Mouse (Mus musculus): ENCODE measurements around the gene Capn15. TPM values are rescaled to one million over a fixed set of nuclear protein-coding genes. Genes with fewer than 3 reads are reported as not detected.
A peak's percentile ranks its signal among the peaks of the same experiment; 100 is the strongest.

Gene Capn15
- total RNA-seq, 1 experiment = 18.0 TPM

GRCm38 (mm10) chr17:25944366-25945163 is 41.0 kb downstream of the Capn15 start, which contains the start of the genes Pigq and Nhlrc4:
Gene Pigq (minus strand): TSS chr17:25944936.
Gene Nhlrc4 (minus strand): TSS chr17:25944961.
- no peak within 1 kb of the TSS; the same call in 1 of the 2 replicates for H3K27ac ChIP-seq (ENCODE audit: insufficient read depth, low read depth, low read length, poor library complexity, severe bottlenecking)
- H3K4me1 ChIP-seq (ENCODE audit: control insufficient read depth in 2 of 2, insufficient read depth in 2 of 2, low read length in 2 of 2, poor library complexity in 1 of 2) = peaks cover 3 to 23% of the 10 kb centered on the region in 2 experiments; a peak in 2 of 4 replicates
- TF ChIP-seq ZNF384 (IDR thresholded peaks at IDR 0.05; ENCODE audit: low read depth, low read length) (no peak), MAFK (IDR thresholded peaks at IDR 0.05; ENCODE audit: insufficient read depth, low read depth, low read length) (no peak), ZC3H11A (IDR thresholded peaks at IDR 0.05; ENCODE audit: borderline replicate concordance, low read depth, low read length) (no peak), CHD2 (IDR thresholded peaks at IDR 0.05; ENCODE audit: low read depth, low read length) (no peak), HCFC1 (IDR thresholded peaks at IDR 0.05; ENCODE audit: borderline replicate concordance, insufficient read depth, low read length) (no peak)
- in situ Hi-C loops (cut with MboI; ENCODE audit: low sequenced_read_pairs in 2 of 2, unreplicated experiment in 2 of 2) = no loop called here
- H3K9ac ChIP-seq (ENCODE audit: insufficient read depth, low read depth, low read length, poor library complexity, severe bottlenecking) = no peak within 1 kb of the TSS
- H3K9me3 ChIP-seq (ENCODE audit: control insufficient read depth, insufficient read depth, low read depth, low read length) = no peaks in the 10 kb centered on the region
- H3K4me3 ChIP-seq (ENCODE audit: insufficient read depth in 1 of 2, low read depth in 1 of 2, low read length in 2 of 2, poor library complexity in 1 of 2, severe bottlenecking in 1 of 2) = no peak within 1 kb of the TSS
- H3K36me3 ChIP-seq (ENCODE audit: control insufficient read depth, insufficient read depth, low read length, poor library complexity, severe bottlenecking) = no peaks in the 10 kb centered on the region
- no peak for DNase-seq (ENCODE audit: low read depth, low spot score)

DNA sequence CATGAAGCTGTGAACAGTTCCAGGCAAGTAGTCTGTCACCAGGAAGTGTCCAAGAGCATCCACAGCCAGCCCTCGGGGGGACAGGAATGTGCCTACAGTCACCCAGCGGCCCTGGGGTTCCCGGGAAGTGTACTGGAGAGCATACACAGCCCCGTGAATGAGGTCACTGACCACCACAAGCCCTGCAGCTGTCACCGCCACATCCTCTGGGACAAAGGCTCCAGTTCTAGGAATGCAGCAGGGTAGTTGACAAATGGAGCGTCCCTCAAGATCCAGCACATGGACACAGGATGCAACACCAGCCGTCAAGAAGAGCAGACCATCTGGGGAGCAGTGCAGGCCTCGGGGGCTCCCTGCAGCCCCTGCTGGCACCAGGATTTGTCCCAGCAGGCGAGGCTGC is 41.8 kb downstream of the Capn15 start:
- no peak overlapping the region for H3K9ac ChIP-seq (ENCODE audit: insufficient read depth, low read depth, low read length, poor library complexity, severe bottlenecking)
- H3K4me1 ChIP-seq (ENCODE audit: control insufficient read depth in 2 of 2, insufficient read depth in 2 of 2, low read length in 2 of 2, poor library complexity in 1 of 2) = peaks cover 3 to 23% of the 10 kb centered on the region in 2 experiments; a peak in 2 of 4 replicates
- H3K36me3 ChIP-seq (ENCODE audit: control insufficient read depth, insufficient read depth, low read length, poor library complexity, severe bottlenecking) = no peaks in the 10 kb centered on the region
- DNase-seq (ENCODE audit: low read depth, low spot score) = no peak
- H3K27ac ChIP-seq (ENCODE audit: insufficient read depth, low read depth, low read length, poor library complexity, severe bottlenecking) = no peak overlapping the region; the same call in 1 of the 2 replicates
- no peak overlapping the region for H3K4me3 ChIP-seq (ENCODE audit: insufficient read depth in 1 of 2, low read depth in 1 of 2, low read length in 2 of 2, poor library complexity in 1 of 2, severe bottlenecking in 1 of 2)
- H3K9me3 ChIP-seq (ENCODE audit: control insufficient read depth, insufficient read depth, low read depth, low read length) = no peaks in the 10 kb centered on the region
- in situ Hi-C loops (cut with MboI; ENCODE audit: low sequenced_read_pairs in 2 of 2, unreplicated experiment in 2 of 2) = no loop called here
- TF ChIP-seq ZNF384 (IDR thresholded peaks at IDR 0.05; ENCODE audit: low read depth, low read length) = no peak
- no peak for TF ChIP-seq CHD2 (IDR thresholded peaks at IDR 0.05; ENCODE audit: low read depth, low read length)
- no peak for TF ChIP-seq MAFK (IDR thresholded peaks at IDR 0.05; ENCODE audit: insufficient read depth, low read depth, low read length)
- TF ChIP-seq ZC3H11A (IDR thresholded peaks at IDR 0.05; ENCODE audit: borderline replicate concordance, low read depth, low read length) = no peak
- TF ChIP-seq HCFC1 (IDR thresholded peaks at IDR 0.05; ENCODE audit: borderline replicate concordance, insufficient read depth, low read length) = no peak

- no peak overlapping the region for H3K27ac ChIP-seq (ENCODE audit: insufficient read depth, low read depth, low read length, poor library complexity, severe bottlenecking)
- in situ Hi-C loops (cut with MboI; ENCODE audit: low sequenced_read_pairs in 2 of 2, unreplicated experiment in 2 of 2) = no loop called here
- TF ChIP-seq ZNF384 (IDR thresholded peaks at IDR 0.05; ENCODE audit: low read depth, low read length) (no peak), CHD2 (IDR thresholded peaks at IDR 0.05; ENCODE audit: low read depth, low read length) (no peak)
- no peak overlapping the region for H3K9ac ChIP-seq (ENCODE audit: insufficient read depth, low read depth, low read length, poor library complexity, severe bottlenecking)
- H3K9me3 ChIP-seq (ENCODE audit: control insufficient read depth, insufficient read depth, low read depth, low read length) = no peaks in the 10 kb centered on the region
- H3K36me3 ChIP-seq (ENCODE audit: control insufficient read depth, insufficient read depth, low read length, poor library complexity, severe bottlenecking) = no peaks in the 10 kb centered on the region
- H3K4me3 ChIP-seq (ENCODE audit: insufficient read depth in 1 of 2, low read depth in 1 of 2, low read length in 2 of 2, poor library complexity in 1 of 2, severe bottlenecking in 1 of 2) = no peak overlapping the region
- H3K4me1 ChIP-seq (ENCODE audit: control insufficient read depth in 2 of 2, insufficient read depth in 2 of 2, low read length in 2 of 2, poor library complexity in 1 of 2) = peaks cover 3 to 23% of the 10 kb centered on the region in 2 experiments; a peak in 2 of 4 replicates
- no peak for DNase-seq (ENCODE audit: low read depth, low spot score)
These were observed 42.4 kb downstream of the Capn15 start for GRCm38 (mm10) chr17:25943221-25943620.

DNA sequence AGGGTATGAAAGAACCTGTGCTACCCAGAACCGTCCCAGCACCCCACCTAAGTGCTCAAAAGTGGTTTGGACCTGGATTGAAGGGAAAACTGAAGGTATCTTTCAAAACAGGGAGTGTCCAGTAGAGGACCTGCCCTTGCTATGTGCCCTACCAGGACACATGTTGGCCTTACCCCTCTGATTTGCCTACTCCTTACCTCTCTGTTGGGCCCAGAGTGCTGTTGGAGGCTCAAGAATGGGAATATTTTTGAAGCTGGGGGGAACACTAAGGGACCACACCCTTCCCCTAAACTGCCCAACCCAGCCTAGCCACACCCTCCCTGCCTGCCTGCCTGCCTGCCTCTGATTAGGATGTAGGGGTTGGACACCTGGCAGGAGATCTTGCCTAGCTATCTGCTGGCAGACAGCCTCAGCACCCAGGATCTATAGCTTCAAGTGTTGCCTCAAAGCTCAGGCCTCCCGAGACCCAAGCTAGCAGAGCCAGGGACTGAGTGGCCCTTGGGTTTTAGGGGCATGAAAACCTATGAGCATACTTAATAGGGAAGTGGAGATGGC is 42.9 kb downstream of the Capn15 start:
- H3K9me3 ChIP-seq (ENCODE audit: control insufficient read depth, insufficient read depth, low read depth, low read length) = no peaks in the 10 kb centered on the region
- H3K27ac ChIP-seq (ENCODE audit: insufficient read depth, low read depth, low read length, poor library complexity, severe bottlenecking) = no peak overlapping the region
- peaks cover 3 to 23% of the 10 kb centered on the region in 2 experiments; a peak in 2 of 4 replicates for H3K4me1 ChIP-seq (ENCODE audit: control insufficient read depth in 2 of 2, insufficient read depth in 2 of 2, low read length in 2 of 2, poor library complexity in 1 of 2)
- 0 out of 2 replicates have a peak overlapping the region, but pooled peaks have one; percentile 9 for H3K9ac ChIP-seq (ENCODE audit: insufficient read depth, low read depth, low read length, poor library complexity, severe bottlenecking)
- in situ Hi-C loops (cut with MboI; ENCODE audit: low sequenced_read_pairs in 2 of 2, unreplicated experiment in 2 of 2) = no loop called here
- no peak for DNase-seq (ENCODE audit: low read depth, low spot score)
- no peak for TF ChIP-seq ZC3H11A (IDR thresholded peaks at IDR 0.05; ENCODE audit: borderline replicate concordance, low read depth, low read length)
- no peak for TF ChIP-seq ZNF384 (IDR thresholded peaks at IDR 0.05; ENCODE audit: low read depth, low read length)
- TF ChIP-seq MAFK (IDR thresholded peaks at IDR 0.05; ENCODE audit: insufficient read depth, low read depth, low read length) = no peak
- no peak for TF ChIP-seq CHD2 (IDR thresholded peaks at IDR 0.05; ENCODE audit: low read depth, low read length)
- no peak for TF ChIP-seq HCFC1 (IDR thresholded peaks at IDR 0.05; ENCODE audit: borderline replicate concordance, insufficient read depth, low read length)
- no peak overlapping the region for H3K4me3 ChIP-seq (ENCODE audit: insufficient read depth in 1 of 2, low read depth in 1 of 2, low read length in 2 of 2, poor library complexity in 1 of 2, severe bottlenecking in 1 of 2)
- no peaks in the 10 kb centered on the region for H3K36me3 ChIP-seq (ENCODE audit: control insufficient read depth, insufficient read depth, low read length, poor library complexity, severe bottlenecking)
